Mouse (Mus musculus) fat pad, adult 2 months (tissue): Measurements from ENCODE around the gene Acvrl1.

Source experiments
- DNase-seq: peaks from one replicate; pipeline ENCODE4 v3.0.0-alpha.2; 2011; ENCODE audit warnings: low read depth, low spot score; ENCODE audit errors: extremely low read depth

Gene Acvrl1

GRCm38 (mm10) chr15:101140587-101140986, 12.3 kb downstream of the Acvrl1 start:
- DNase-seq: no peak

- no peak for DNase-seq
These were observed 12.8 kb downstream of the Acvrl1 start for GRCm38 (mm10) chr15:101141061-101141541.

- DNase-seq: no peak
These were observed 14.3 kb downstream of the Acvrl1 start for GRCm38 (mm10) chr15:101142672-101143071.

- DNase-seq: no peak
These were observed 15.2 kb downstream of the Acvrl1 start for GRCm38 (mm10) chr15:101143494-101143893.

GRCm38 (mm10) chr15:101144176-101144575, 15.9 kb downstream of the Acvrl1 start:
- DNase-seq: no peak

- no peak for DNase-seq
These were observed 16.5 kb downstream of the Acvrl1 start for GRCm38 (mm10) chr15:101144779-101145178.

- DNase-seq: no peak
These were observed 17.2 kb downstream of the Acvrl1 start for GRCm38 (mm10) chr15:101145424-101146099.

GRCm38 (mm10) chr15:101146100-101146965, 18.0 kb downstream of the Acvrl1 start:
- DNase-seq: no peak

GRCm38 (mm10) chr15:101147115-101147909, 19.0 kb downstream of the Acvrl1 start:
- DNase-seq: no peak

- no peak for DNase-seq
These were observed 19.6 kb downstream of the Acvrl1 start for GRCm38 (mm10) chr15:101147910-101148273.

GRCm38 (mm10) chr15:101148604-101149003, 20.3 kb downstream of the Acvrl1 start:
- no peak for DNase-seq

GRCm38 (mm10) chr15:101151409-101152261, 23.3 kb downstream of the Acvrl1 start:
- no peak for DNase-seq

- no peak for DNase-seq
These were observed 26.6 kb downstream of the Acvrl1 start for GRCm38 (mm10) chr15:101154700-101155616.

GRCm38 (mm10) chr15:101160128-101160527, 31.8 kb downstream of the Acvrl1 start:
- DNase-seq: no peak

- DNase-seq: no peak
These were observed 32.3 kb downstream of the Acvrl1 start for GRCm38 (mm10) chr15:101160591-101160990.

- no peak for DNase-seq
These were observed 33.2 kb downstream of the Acvrl1 start for GRCm38 (mm10) chr15:101161534-101161933.

- DNase-seq: no peak
These were observed 34.7 kb downstream of the Acvrl1 start for GRCm38 (mm10) chr15:101163056-101163458.

- DNase-seq: no peak
These were observed 35.5 kb downstream of the Acvrl1 start for GRCm38 (mm10) chr15:101163854-101164253.

GRCm38 (mm10) chr15:101164291-101164690, 36.0 kb downstream of the Acvrl1 start:
- no peak for DNase-seq
